Mouse (Mus musculus): ENCODE measurements around the gene Dmac2.

- TF ChIP-seq EP300 (IDR thresholded peaks at IDR 0.05; ENCODE audit: low read depth) (no peak), CTCF (IDR thresholded peaks at IDR 0.05; ENCODE audit: low read depth) (no peak)
These were observed 9.1 kb downstream of the Dmac2 start for GRCm38 (mm10) chr7:25628323-25628620.
